Mouse (Mus musculus): ENCODE data around the gene Carnmt1.
"Not testable (repeated sequence)": the region's sequence is repeated elsewhere in the genome, so short reads cannot be mapped to it uniquely, and the experiment has no call there.

Carnmt1 gene

GRCm38 (mm10) chr19:18712866-18713300 lies 42.3 kb downstream of the Carnmt1 start, which contains the start of gene D030056L22Rik:
Gene D030056L22Rik, plus strand, starts transcription at chr19:18713193.
- peak; percentile 97 for DNase-seq (ENCODE audit: low read depth, low spot score)

GRCm38 (mm10) chr19:18713357-18713756 lies 42.8 kb downstream of the Carnmt1 start:
- not testable (repeated sequence) for DNase-seq (ENCODE audit: low read depth, low spot score)

- DNase-seq (ENCODE audit: low read depth, low spot score) = peak; percentile 75
Observed at GRCm38 (mm10) chr19:18716374-18716773, 45.8 kb downstream of the Carnmt1 start.

- DNase-seq (ENCODE audit: low read depth, low spot score) = no peak
Observed at GRCm38 (mm10) chr19:18720337-18720736, 49.8 kb downstream of the Carnmt1 start.

- no peak for DNase-seq (ENCODE audit: low read depth, low spot score)
Observed at GRCm38 (mm10) chr19:18725186-18725585, 54.6 kb downstream of the Carnmt1 start.

GRCm38 (mm10) chr19:18730255-18730654 lies 59.7 kb downstream of the Carnmt1 start:
- no peak for DNase-seq (ENCODE audit: low read depth, low spot score)

- DNase-seq (ENCODE audit: low read depth, low spot score) = no peak
Observed at GRCm38 (mm10) chr19:18731077-18731476, 60.5 kb downstream of the Carnmt1 start.

- no peak for DNase-seq (ENCODE audit: low read depth, low spot score)
Observed at GRCm38 (mm10) chr19:18735901-18736300, 65.3 kb downstream of the Carnmt1 start.

- DNase-seq (ENCODE audit: low read depth, low spot score) = no peak
Observed at GRCm38 (mm10) chr19:18739146-18739545, 68.6 kb downstream of the Carnmt1 start.

- DNase-seq (ENCODE audit: low read depth, low spot score) = no peak
Observed at GRCm38 (mm10) chr19:18743946-18744345, 73.4 kb downstream of the Carnmt1 start.

GRCm38 (mm10) chr19:18746576-18747340 lies 76.2 kb downstream of the Carnmt1 start:
- DNase-seq (ENCODE audit: low read depth, low spot score) = no peak

GRCm38 (mm10) chr19:18747379-18747778 lies 76.8 kb downstream of the Carnmt1 start:
- no peak for DNase-seq (ENCODE audit: low read depth, low spot score)

GRCm38 (mm10) chr19:18749598-18750339 lies 79.2 kb downstream of the Carnmt1 start, which contains the start of gene Trpm6:
Gene Trpm6, plus strand, starts transcription at chr19:18749983.
- DNase-seq (ENCODE audit: low read depth, low spot score) = peak; percentile 18
